Mouse (Mus musculus) ES-Bruce4 (cell line): ENCODE measurements around the gene Ccdc92b. TPM values are rescaled to one million over a fixed set of nuclear protein-coding genes. Genes with fewer than 3 reads are reported as not detected.

ENCODE experiments used
- H3K27ac ChIP-seq: 2 replicates; pipeline ENCODE4 v1.5.1; 2012; ENCODE audit warnings: low read length, inconsistent platforms; ENCODE audit not compliant: insufficient read depth
- H3K27me3 ChIP-seq: 2 replicates; pipeline ENCODE4 v1.6.1; 2012; ENCODE audit warnings: mild to moderate bottlenecking, low read length, inconsistent platforms; ENCODE audit not compliant: control insufficient read depth, poor library complexity, insufficient read depth, severe bottlenecking
- H3K36me3 ChIP-seq: 2 replicates; pipeline ENCODE4 v1.6.1; 2012; ENCODE audit warnings: inconsistent platforms, mild to moderate bottlenecking, low read length, moderate library complexity; ENCODE audit not compliant: control insufficient read depth, poor library complexity, insufficient read depth, severe bottlenecking
- H3K4me1 ChIP-seq: one replicate; pipeline ENCODE4 v1.8.1; 2011; ENCODE audit warnings: low read length; ENCODE audit not compliant: control insufficient read depth, insufficient read depth
- H3K4me3 ChIP-seq: 2 replicates; pipeline ENCODE4 v1.5.1; 2011; ENCODE audit warnings: low read depth, mild to moderate bottlenecking, low read length
- H3K9ac ChIP-seq: 2 replicates; pipeline ENCODE4 v1.6.1; 2012; ENCODE audit warnings: low read depth, mild to moderate bottlenecking, inconsistent platforms; ENCODE audit not compliant: poor library complexity, severe bottlenecking
- H3K9me3 ChIP-seq: replicated peaks from 2 replicates; pipeline ENCODE4 v1.6.1; 2012; ENCODE audit warnings: mild to moderate bottlenecking, low read length, inconsistent platforms; ENCODE audit not compliant: control insufficient read depth, poor library complexity, insufficient read depth, severe bottlenecking
- CTCF ChIP-seq: IDR thresholded peaks from one replicate; pipeline ENCODE4 v1.8.1; 2011; ENCODE audit warnings: low read depth, low read length
- EP300 ChIP-seq: IDR thresholded peaks from 2 replicates; pipeline ENCODE4 v1.6.1; 2011; ENCODE audit warnings: low read depth, low read length; ENCODE audit not compliant: insufficient read depth
- POLR2A ChIP-seq: IDR thresholded peaks from one replicate; pipeline ENCODE4 v1.8.1; 2011; ENCODE audit warnings: low read length; ENCODE audit not compliant: insufficient read depth
- polyA plus RNA-seq: library from polyadenylated mRNA; stranded (reverse); fragments of >200 nt; gene quantifications from 2 replicates; pipeline ENCODE4 v1.2.4, GENCODE M21; 2011; ENCODE audit warnings: low read depth; ENCODE audit not compliant: missing spikeins, insufficient read depth, insufficient read length

Gene Ccdc92b
- polyA plus RNA-seq, 1 experiment, result 4.8 TPM

DNA sequence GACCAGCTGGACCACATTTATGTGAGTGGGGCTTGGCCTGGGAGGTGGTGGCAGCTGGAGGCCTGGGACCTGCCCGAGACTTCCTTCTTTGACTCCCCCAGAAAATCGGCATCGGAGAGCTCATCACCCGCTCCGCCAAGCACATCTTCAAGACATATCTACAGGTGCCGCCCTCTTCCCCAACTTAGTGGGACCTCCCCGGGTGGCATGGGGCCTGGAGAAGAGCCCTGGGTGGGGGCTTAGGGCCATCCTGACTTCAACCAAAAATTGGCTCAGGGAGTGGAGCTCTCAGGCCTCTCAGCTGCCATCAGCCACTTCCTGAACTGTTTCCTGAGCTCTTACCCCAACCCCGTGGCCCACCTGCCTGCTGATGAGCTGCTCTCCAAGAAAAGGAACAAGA lies 45.5 kb downstream of the Ccdc92b start:
- H3K36me3 ChIP-seq, result peaks cover 91% of the 10 kb centered on the region

DNA sequence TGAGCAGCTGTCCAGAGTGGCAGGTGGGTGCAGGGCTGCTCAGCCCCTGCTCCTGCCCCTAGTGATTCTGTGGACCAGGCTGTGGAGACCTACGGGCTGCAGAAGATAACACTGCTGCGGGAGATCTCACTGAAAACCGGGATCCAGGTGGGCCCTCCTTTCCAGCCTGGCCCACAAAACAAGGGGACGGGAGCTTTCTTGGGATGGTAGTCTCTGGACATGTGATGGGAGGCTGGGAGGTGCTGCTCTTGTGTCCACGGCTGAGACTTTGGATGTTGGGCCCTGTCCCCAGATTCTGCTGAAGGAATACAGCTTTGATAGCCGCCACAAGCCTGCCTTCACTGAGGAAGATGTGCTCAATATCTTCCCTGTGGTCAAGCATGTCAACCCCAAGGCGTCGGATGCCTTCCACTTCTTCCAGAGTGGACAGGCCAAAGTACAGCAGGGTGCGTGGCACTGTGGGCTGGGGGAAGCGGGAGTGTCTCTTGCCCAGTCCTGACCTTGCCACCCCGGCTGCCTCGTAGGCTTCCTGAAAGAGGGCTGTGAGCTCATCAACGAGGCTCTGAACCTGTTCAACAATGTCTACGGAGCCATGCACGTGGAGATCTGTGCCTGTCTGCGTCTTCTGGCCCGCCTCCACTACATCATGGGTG lies 46.4 kb downstream of the Ccdc92b start:
- no peak overlapping the region for H3K27ac ChIP-seq
- no peaks in the 10 kb centered on the region for H3K9me3 ChIP-seq
- H3K36me3 ChIP-seq, result peaks cover 87% of the 10 kb centered on the region
- no peaks in the 10 kb centered on the region for H3K27me3 ChIP-seq
- no peak overlapping the region for H3K9ac ChIP-seq
- TF ChIP-seq POLR2A, result no peak
- no peak overlapping the region for H3K4me3 ChIP-seq
- no peaks in the 10 kb centered on the region for H3K4me1 ChIP-seq

More for the DNA sequence above, 45.5 kb downstream of the Ccdc92b start:
- H3K9me3 ChIP-seq, result no peaks in the 10 kb centered on the region
- no peak overlapping the region for H3K27ac ChIP-seq
- no peaks in the 10 kb centered on the region for H3K4me1 ChIP-seq
- no peak overlapping the region for H3K4me3 ChIP-seq
- no peaks in the 10 kb centered on the region for H3K27me3 ChIP-seq
- TF ChIP-seq POLR2A, result no peak
- no peak for TF ChIP-seq EP300
- TF ChIP-seq CTCF, result no peak
- H3K9ac ChIP-seq, result no peak overlapping the region

- Histone ChIP-seq H3K27ac (no peak overlapping the region), H3K9me3 (no peaks in the 10 kb centered on the region), H3K36me3 (peaks cover 82% of the 10 kb centered on the region), H3K9ac (no peak overlapping the region), H3K27me3 (no peaks in the 10 kb centered on the region), H3K4me3 (no peak overlapping the region), H3K4me1 (no peaks in the 10 kb centered on the region)
- TF ChIP-seq POLR2A (no peak), CTCF (no peak), EP300 (no peak)
These were observed 46.9 kb downstream of the Ccdc92b start for GRCm38 (mm10) chr11:74666284-74666652.

DNA sequence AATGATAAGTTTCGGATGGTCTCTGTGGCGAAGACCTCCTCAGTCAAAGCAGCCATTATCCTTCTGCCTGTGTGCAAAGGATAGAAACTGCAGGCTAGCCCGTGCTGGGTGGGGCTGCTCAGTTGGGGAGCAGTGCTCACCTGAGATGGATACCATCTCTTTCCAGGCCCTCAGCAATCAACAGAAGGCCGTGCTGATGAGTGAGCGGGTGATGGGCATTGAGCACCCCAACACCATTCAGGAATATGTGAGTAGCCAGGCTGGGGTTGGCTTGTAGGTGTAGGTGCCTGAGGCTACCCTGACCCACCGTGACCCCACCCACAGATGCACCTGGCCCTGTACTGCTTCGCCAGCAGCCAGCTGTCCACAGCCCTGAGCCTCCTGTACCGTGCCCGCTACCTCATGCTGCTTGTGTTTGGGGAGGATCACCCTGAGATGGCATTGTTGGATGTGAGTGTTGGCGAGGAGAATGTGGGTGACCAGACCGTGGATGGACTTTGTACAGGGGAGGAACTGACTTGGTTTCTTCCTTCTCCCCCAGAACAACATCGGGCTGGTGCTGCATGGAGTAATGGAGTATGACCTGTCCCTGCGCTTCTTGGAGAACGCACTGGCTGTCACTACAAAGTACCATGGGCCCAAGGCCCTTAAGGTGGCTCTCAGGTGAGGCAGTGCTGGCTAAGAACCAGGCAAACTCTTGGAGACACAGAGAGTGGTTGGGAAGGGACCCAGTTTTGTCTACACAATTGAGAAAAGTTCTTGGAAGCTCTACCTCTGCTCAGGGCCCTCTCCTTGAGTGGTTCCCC lies 47.6 kb downstream of the Ccdc92b start:
- H3K9me3 ChIP-seq, result no peaks in the 10 kb centered on the region
- peaks cover 77% of the 10 kb centered on the region for H3K36me3 ChIP-seq
- TF ChIP-seq POLR2A (no peak), EP300 (no peak), CTCF (no peak)
- H3K27me3 ChIP-seq, result no peaks in the 10 kb centered on the region
- H3K9ac ChIP-seq, result no peak overlapping the region
- H3K4me3 ChIP-seq, result no peak overlapping the region
- no peak overlapping the region for H3K27ac ChIP-seq
- no peaks in the 10 kb centered on the region for H3K4me1 ChIP-seq

- no peak overlapping the region for H3K4me3 ChIP-seq
- no peak for TF ChIP-seq EP300
- TF ChIP-seq CTCF, result no peak
- no peak for TF ChIP-seq POLR2A
- H3K27me3 ChIP-seq, result no peaks in the 10 kb centered on the region
- no peak overlapping the region for H3K27ac ChIP-seq
- H3K36me3 ChIP-seq, result peaks cover 72% of the 10 kb centered on the region
- no peaks in the 10 kb centered on the region for H3K9me3 ChIP-seq
- no peak overlapping the region for H3K9ac ChIP-seq
- H3K4me1 ChIP-seq, result no peaks in the 10 kb centered on the region
These were observed 48.2 kb downstream of the Ccdc92b start for GRCm38 (mm10) chr11:74667582-74668010.

DNA sequence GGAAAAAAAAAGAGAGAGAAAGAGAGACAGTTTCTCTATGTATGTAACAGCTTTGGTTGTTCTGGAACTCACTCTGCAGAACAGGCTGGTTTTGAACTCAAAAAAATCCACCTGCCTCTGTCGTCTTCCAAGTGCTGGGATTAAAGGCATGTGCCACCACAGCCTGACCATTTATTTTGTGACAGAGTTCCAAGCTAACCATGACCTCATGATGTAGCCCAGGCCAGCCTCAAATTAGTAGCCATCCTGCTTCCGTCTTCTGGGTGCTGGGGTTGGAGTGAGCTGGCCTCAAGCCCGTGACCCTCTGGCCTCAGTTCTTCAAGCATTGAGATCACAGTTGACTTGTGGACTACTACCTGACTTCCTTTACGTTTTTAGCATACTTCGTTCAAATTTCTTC lies 49.1 kb downstream of the Ccdc92b start:
- H3K27me3 ChIP-seq, result no peaks in the 10 kb centered on the region
- no peaks in the 10 kb centered on the region for H3K9me3 ChIP-seq
- no peak overlapping the region for H3K27ac ChIP-seq
- no peak overlapping the region for H3K9ac ChIP-seq
- no peaks in the 10 kb centered on the region for H3K4me1 ChIP-seq
- H3K4me3 ChIP-seq, result no peak overlapping the region
- peaks cover 69% of the 10 kb centered on the region for H3K36me3 ChIP-seq
- no peak for TF ChIP-seq EP300
- TF ChIP-seq CTCF, result no peak
- TF ChIP-seq POLR2A, result no peak
